Comparison of ENCODE assay signal across 9 mouse cellular contexts in genomic region chr7:24608017-24608416, GRCm38 (mm10). TPM values are rescaled to one million over a fixed set of nuclear protein-coding genes. Genes with fewer than 3 reads are reported as not detected.
DNase-seq lines count a peak whose midpoint lies in the region; ATAC-seq and TF ChIP-seq lines count a peak whose summit lies in the region.
"Had no signal": no experiment of that assay in that cellular context is flagged by ENCODE, and none has a peak within 500 bp of the region (broad histone marks: within the 10 kb centered on the region; RNA-seq: fewer than 3 reads in every experiment).

No protein-coding gene starts in this region.

- intact Hi-C loops in left cerebral cortex, adult 2 months (cut with DNase I) = no loop called here

- ATAC-seq in heart, embryonic 12.5 days (ENCODE audit: insufficient number of reproducible peaks, low FRiP score) = peak; percentile 67
- ATAC-seq in kidney, embryonic 16.5 days (ENCODE audit: low FRiP score, low TSS enrichment) = peak; percentile 73
- peak; percentile 70 for ATAC-seq in megakaryocyte, adult 5-6 weeks (ENCODE audit: poor library complexity, severe bottlenecking)
- peak; percentile 54 for ATAC-seq in stomach, embryonic 14.5 days (ENCODE audit: insufficient number of reproducible peaks, insufficient read depth, low FRiP score, low read depth)

- peaks cover 46% of the 10 kb centered on the region for H3K27me3 ChIP-seq in heart, embryonic 12.5 days (replicated peaks)
- H3K27me3 ChIP-seq in kidney, embryonic 16.5 days (ENCODE audit: insufficient read depth, low read length) = peaks cover 37% of the 10 kb centered on the region
- 0 out of 2 replicates have a peak, but pooled peaks cover 14% of the 10 kb centered on the region for H3K27me3 ChIP-seq in stomach, embryonic 14.5 days (ENCODE audit: control insufficient read depth, insufficient read depth, low read length)

- peaks cover 4% of the 10 kb centered on the region; the same call in 1 of the 2 replicates for H3K9me3 ChIP-seq in heart, embryonic 12.5 days (replicated peaks)
- no peaks in the 10 kb centered on the region for H3K9me3 ChIP-seq in kidney, embryonic 16.5 days (ENCODE audit: low read length)
- no peaks in the 10 kb centered on the region for H3K9me3 ChIP-seq in stomach, embryonic 14.5 days (ENCODE audit: control insufficient read depth, low read depth, low read length)

- H3K36me3 ChIP-seq in heart, embryonic 12.5 days = no peaks in the 10 kb centered on the region
- no peaks in the 10 kb centered on the region for H3K36me3 ChIP-seq in kidney, embryonic 16.5 days (ENCODE audit: insufficient read depth, low read length)
- no peaks in the 10 kb centered on the region for H3K36me3 ChIP-seq in stomach, embryonic 14.5 days (ENCODE audit: control insufficient read depth, insufficient read depth, low read length)

- peak; percentile 51 for DNase-seq in urinary bladder, postnatal 14 days (ENCODE audit: low spot score)
- DNase-seq in urinary bladder, adult 2 months (ENCODE audit: low spot score) = no peak
- DNase-seq in cerebellum, postnatal 14 days = peak; percentile 46 to 50
- DNase-seq in left cerebral cortex, adult 2 months (ENCODE audit: extremely low spot score in 1 of 2, low spot score in 2 of 2) = no peak

- TF ChIP-seq CTCF in left cerebral cortex, adult 2 months (IDR thresholded peaks at IDR 0.05) = no peak

- H3K4me3 ChIP-seq in heart, embryonic 12.5 days = no peak overlapping the region
- H3K4me3 ChIP-seq in kidney, embryonic 16.5 days (ENCODE audit: low read length) = no peak overlapping the region
- H3K4me3 ChIP-seq in stomach, embryonic 14.5 days (ENCODE audit: low read depth, low read length) = no peak overlapping the region
- H3K4me3 ChIP-seq in left cerebral cortex, adult 2 months = no peak overlapping the region

- H3K4me1 ChIP-seq in heart, embryonic 12.5 days (replicated peaks) = peaks cover 23% of the 10 kb centered on the region
- H3K4me1 ChIP-seq in kidney, embryonic 16.5 days (ENCODE audit: insufficient read depth, low read length) = peaks cover 26% of the 10 kb centered on the region
- H3K4me1 ChIP-seq in stomach, embryonic 14.5 days (ENCODE audit: control insufficient read depth, insufficient read depth, low read length) = peaks cover 12% of the 10 kb centered on the region; the same call in 1 of the 2 replicates

- WGBS in heart, embryonic 12.5 days = 37% methylated on average over 6 of the region's 6 CpGs
- WGBS in kidney, embryonic 16.5 days = 54% methylated on average over 6 of the region's 6 CpGs
- WGBS in stomach, embryonic 14.5 days = 46% methylated on average over 6 of the region's 6 CpGs

- H3K27ac ChIP-seq in heart, embryonic 12.5 days (ENCODE audit: poor library complexity, severe bottlenecking) = no peak overlapping the region
- no peak overlapping the region for H3K27ac ChIP-seq in kidney, embryonic 16.5 days (ENCODE audit: low read length)
- H3K27ac ChIP-seq in stomach, embryonic 14.5 days (ENCODE audit: low read length) = no peak overlapping the region
- H3K27ac ChIP-seq in left cerebral cortex, adult 2 months = no peak overlapping the region

- no peak overlapping the region for H3K4me2 ChIP-seq in heart, embryonic 12.5 days
- no peak overlapping the region for H3K4me2 ChIP-seq in kidney, embryonic 16.5 days (replicated peaks; ENCODE audit: low read depth, low read length)
- no peak overlapping the region for H3K4me2 ChIP-seq in stomach, embryonic 14.5 days (replicated peaks; ENCODE audit: low read depth, low read length)

- no peak overlapping the region for H3K9ac ChIP-seq in heart, embryonic 12.5 days
- H3K9ac ChIP-seq in kidney, embryonic 16.5 days (replicated peaks; ENCODE audit: low read length) = no peak overlapping the region
- H3K9ac ChIP-seq in stomach, embryonic 14.5 days (replicated peaks; ENCODE audit: low read depth, low read length) = no peak overlapping the region

RNA-seq across cellular contexts. Expression of gene Phldb3, which starts 2.5 kb away (rescaled TPM):
- 6.8 and 7.9 TPM in 2 replicates for polyA plus RNA-seq in urinary bladder, adult 2 months (2012; rRNA removed)
- polyA plus RNA-seq in heart, embryonic 12.5 days (2016; fragmentation: Nextera tagmentation; extraction: Ambion mirVana) = not detected in 2 replicates
- polyA plus RNA-seq in kidney, embryonic 16.5 days (2015; fragmentation: Nextera tagmentation; extraction: Ambion mirVana) = 0.14 and 0.22 TPM in 2 replicates
- 1.0 and 1.2 TPM in 2 replicates for total RNA-seq in megakaryocyte, adult 5-6 weeks (2015)
- 3.7 and 4.0 TPM in 2 replicates for total RNA-seq in megakaryocyte, adult 5-6 weeks (2017)
- polyA plus RNA-seq in stomach, embryonic 14.5 days (2014; fragmentation: Nextera tagmentation; extraction: Ambion mirVana) = 0.64 and 1.1 TPM in 2 replicates
- total RNA-seq in left cerebral cortex, adult 2 months (2021) = not detected

RNA-seq across cellular contexts. Expression of gene Zfp575, which starts 20.6 kb away (rescaled TPM):
- 0.44 and 0.83 TPM in 2 replicates for polyA plus RNA-seq in urinary bladder, adult 2 months (2012; rRNA removed)
- 0.69 and 1.1 TPM in 2 replicates for polyA plus RNA-seq in heart, embryonic 12.5 days (2016; fragmentation: Nextera tagmentation; extraction: Ambion mirVana)
- 3.8 and 3.9 TPM in 2 replicates for polyA plus RNA-seq in kidney, embryonic 16.5 days (2015; fragmentation: Nextera tagmentation; extraction: Ambion mirVana)
- total RNA-seq in megakaryocyte, adult 5-6 weeks (2015) = 0.16 and 0.27 TPM in 2 replicates
- total RNA-seq in megakaryocyte, adult 5-6 weeks (2017) = 0.08 and 0.22 TPM in 2 replicates
- 3.5 and 4.0 TPM in 2 replicates for polyA plus RNA-seq in stomach, embryonic 14.5 days (2014; fragmentation: Nextera tagmentation; extraction: Ambion mirVana)
- 1 to 10 TPM; 6.8 to 6.9 TPM for total RNA-seq in left cerebral cortex, adult 2 months (2021)

RNA-seq across cellular contexts. Expression of gene Ethe1, which starts 20.7 kb away (rescaled TPM):
- 59.0 and 67.0 TPM in 2 replicates for polyA plus RNA-seq in urinary bladder, adult 2 months (2012; rRNA removed)
- polyA plus RNA-seq in heart, embryonic 12.5 days (2016; fragmentation: Nextera tagmentation; extraction: Ambion mirVana) = 17.6 and 19.2 TPM in 2 replicates
- polyA plus RNA-seq in kidney, embryonic 16.5 days (2015; fragmentation: Nextera tagmentation; extraction: Ambion mirVana) = 53.0 and 55.2 TPM in 2 replicates
- 148 and 171 TPM in 2 replicates for total RNA-seq in megakaryocyte, adult 5-6 weeks (2015)
- total RNA-seq in megakaryocyte, adult 5-6 weeks (2017) = 59.2 and 67.7 TPM in 2 replicates
- 36.6 and 40.1 TPM in 2 replicates for polyA plus RNA-seq in stomach, embryonic 14.5 days (2014; fragmentation: Nextera tagmentation; extraction: Ambion mirVana)
- 10 to 100 TPM; 14.4 to 14.6 TPM for total RNA-seq in left cerebral cortex, adult 2 months (2021)

RNA-seq across cellular contexts. Expression of gene Lypd3, which starts 28.3 kb away (rescaled TPM):
- 47.0 and 53.2 TPM in 2 replicates for polyA plus RNA-seq in urinary bladder, adult 2 months (2012; rRNA removed)
- 0.10 and 0.15 TPM in 2 replicates for polyA plus RNA-seq in heart, embryonic 12.5 days (2016; fragmentation: Nextera tagmentation; extraction: Ambion mirVana)
- polyA plus RNA-seq in kidney, embryonic 16.5 days (2015; fragmentation: Nextera tagmentation; extraction: Ambion mirVana) = 0.75 and 1.0 TPM in 2 replicates
- total RNA-seq in megakaryocyte, adult 5-6 weeks (2015) = not detected in 2 replicates
- not detected in 2 replicates for total RNA-seq in megakaryocyte, adult 5-6 weeks (2017)
- 9.8 and 13.7 TPM in 2 replicates for polyA plus RNA-seq in stomach, embryonic 14.5 days (2014; fragmentation: Nextera tagmentation; extraction: Ambion mirVana)
- total RNA-seq in left cerebral cortex, adult 2 months (2021) = under 1 TPM; 0.20 to 0.63 TPM
- polyA plus RNA-seq: frontal cortex, adult 2 months had no signal

Comparison
In these comparisons a context has a peak if more than half of its experiments do, and no peak if none do; other contexts are left out.
1. DNase-seq: peak in urinary bladder, postnatal 14 days (single experiment) and cerebellum, postnatal 14 days (2 of 2); none in urinary bladder, adult 2 months (single experiment) and left cerebral cortex, adult 2 months (0 of 2).
2. Peak in every context shown above with its lines, with median percentiles within 50 percentile points of each other: ATAC-seq.